Mouse (Mus musculus): Measurements from ENCODE around the gene Gm21860. TPM values are rescaled to one million over a fixed set of nuclear protein-coding genes. Genes with fewer than 3 reads are reported as not detected.
A peak's percentile ranks its signal among the peaks of the same experiment; 100 is the strongest.
"Not testable (repeated sequence)": the region's sequence is repeated elsewhere in the genome, so short reads cannot be mapped to it uniquely, and the experiment has no call there.

The Gm21860 gene
- not detected in 2 replicates for polyA plus RNA-seq (2012; ENCODE audit: insufficient read depth, low replicate concordance)

- H3K4me1 ChIP-seq; H3K4me3 ChIP-seq (replicated peaks); H3K36me3 ChIP-seq (replicated peaks; ENCODE audit: low read length); H3K9me3 ChIP-seq; H3K27me3 ChIP-seq (replicated peaks): not testable (repeated sequence)
These were observed at the start of gene Gm21860 for GRCm38 (mm10) chrY:90754721-90755120. TSS of gene Gm21860 (minus strand) at chrY:90754821.

GRCm38 (mm10) chrY:90784438-90784837, 29.8 kb upstream of the Gm21860 start, which contains the start of gene Gm47283:
TSS of gene Gm47283 (plus strand) at chrY:90784738.
- H3K4me3 ChIP-seq (replicated peaks); H3K36me3 ChIP-seq (replicated peaks; ENCODE audit: low read length); H3K4me1 ChIP-seq; H3K9me3 ChIP-seq; H3K27me3 ChIP-seq (replicated peaks): not testable (repeated sequence)

- H3K4me3 ChIP-seq (replicated peaks); H3K4me1 ChIP-seq; H3K27me3 ChIP-seq (replicated peaks): not testable (repeated sequence)
- H3K9me3 ChIP-seq: peaks cover 47% of the 10 kb centered on the region
- H3K36me3 ChIP-seq (replicated peaks; ENCODE audit: low read length): peaks cover 21% of the 10 kb centered on the region
These were observed 9.4 kb downstream of the Gm21860 start for GRCm38 (mm10) chrY:90745256-90745655.

GRCm38 (mm10) chrY:90744381-90744981, 10.1 kb downstream of the Gm21860 start:
- H3K9me3 ChIP-seq: peaks cover 55% of the 10 kb centered on the region
- H3K27me3 ChIP-seq (replicated peaks); H3K4me1 ChIP-seq: not testable (repeated sequence)
- peaks cover 29% of the 10 kb centered on the region for H3K36me3 ChIP-seq (replicated peaks; ENCODE audit: low read length)
- peak overlapping the region; percentile 62 for H3K4me3 ChIP-seq (replicated peaks)

GRCm38 (mm10) chrY:90743811-90744220, 10.8 kb downstream of the Gm21860 start:
- no peaks in the 10 kb centered on the region for H3K27me3 ChIP-seq (replicated peaks)
- peaks cover 35% of the 10 kb centered on the region for H3K36me3 ChIP-seq (replicated peaks; ENCODE audit: low read length)
- H3K9me3 ChIP-seq: peaks cover 62% of the 10 kb centered on the region
- TF ChIP-seq GATA1 (IDR thresholded peaks at IDR 0.05; ENCODE audit: borderline replicate concordance, low read length) (no peak), FLI1 (IDR thresholded peaks at IDR 0.05; ENCODE audit: low read length) (no peak)
- H3K4me3 ChIP-seq (replicated peaks): no peak overlapping the region
- H3K4me1 ChIP-seq: no peaks in the 10 kb centered on the region

GRCm38 (mm10) chrY:90743053-90743810, 11.4 kb downstream of the Gm21860 start:
- not testable (repeated sequence) for H3K4me1 ChIP-seq; H3K27me3 ChIP-seq (replicated peaks); H3K4me3 ChIP-seq (replicated peaks)
- Histone ChIP-seq H3K9me3 (peaks cover 67% of the 10 kb centered on the region), H3K36me3 (replicated peaks; ENCODE audit: low read length) (peaks cover 41% of the 10 kb centered on the region)

- H3K36me3 ChIP-seq (replicated peaks; ENCODE audit: low read length): peaks cover 46% of the 10 kb centered on the region
- not testable (repeated sequence) for H3K4me3 ChIP-seq (replicated peaks); H3K4me1 ChIP-seq; H3K27me3 ChIP-seq (replicated peaks)
- peaks cover 74% of the 10 kb centered on the region for H3K9me3 ChIP-seq
These were observed 12.2 kb downstream of the Gm21860 start for GRCm38 (mm10) chrY:90742261-90743052.

GRCm38 (mm10) chrY:90741452-90742260, 13.0 kb downstream of the Gm21860 start:
- Histone ChIP-seq H3K36me3 (replicated peaks; ENCODE audit: low read length) (peaks cover 46% of the 10 kb centered on the region), H3K9me3 (peaks cover 74% of the 10 kb centered on the region), H3K4me3 (replicated peaks) (peak overlapping the region; percentile 5)
- H3K4me1 ChIP-seq; H3K27me3 ChIP-seq (replicated peaks): not testable (repeated sequence)

GRCm38 (mm10) chrY:90741006-90741405, 13.6 kb downstream of the Gm21860 start:
- Histone ChIP-seq H3K9me3 (peaks cover 76% of the 10 kb centered on the region), H3K4me3 (replicated peaks) (peak overlapping the region; percentile 1), H3K36me3 (replicated peaks; ENCODE audit: low read length) (peaks cover 46% of the 10 kb centered on the region)
- H3K27me3 ChIP-seq (replicated peaks); H3K4me1 ChIP-seq: not testable (repeated sequence)

GRCm38 (mm10) chrY:90740013-90740561, 14.5 kb downstream of the Gm21860 start:
- Histone ChIP-seq H3K4me3 (replicated peaks) (no peak overlapping the region), H3K36me3 (replicated peaks; ENCODE audit: low read length) (peaks cover 41% of the 10 kb centered on the region), H3K9me3 (peaks cover 74% of the 10 kb centered on the region), H3K4me1 (no peaks in the 10 kb centered on the region), H3K27me3 (replicated peaks) (no peaks in the 10 kb centered on the region)
- TF ChIP-seq FLI1 (IDR thresholded peaks at IDR 0.05; ENCODE audit: low read length) (no peak), GATA1 (IDR thresholded peaks at IDR 0.05; ENCODE audit: borderline replicate concordance, low read length) (no peak)

- H3K9me3 ChIP-seq: peaks cover 73% of the 10 kb centered on the region
- H3K4me3 ChIP-seq (replicated peaks); H3K4me1 ChIP-seq; H3K27me3 ChIP-seq (replicated peaks): not testable (repeated sequence)
- H3K36me3 ChIP-seq (replicated peaks; ENCODE audit: low read length): peaks cover 43% of the 10 kb centered on the region
These were observed 15.0 kb downstream of the Gm21860 start for GRCm38 (mm10) chrY:90739531-90740012.

GRCm38 (mm10) chrY:90738841-90739530, 15.6 kb downstream of the Gm21860 start:
- H3K36me3 ChIP-seq (replicated peaks; ENCODE audit: low read length): peaks cover 47% of the 10 kb centered on the region
- H3K4me3 ChIP-seq (replicated peaks): peak overlapping the region; percentile 0
- H3K4me1 ChIP-seq; H3K27me3 ChIP-seq (replicated peaks): not testable (repeated sequence)
- H3K9me3 ChIP-seq: peaks cover 71% of the 10 kb centered on the region

Measured in megakaryocyte, embryonic 14.5 days (primary cell).